Mouse (Mus musculus): ENCODE results near the gene Dlg1. TPM values are rescaled to one million over a fixed set of nuclear protein-coding genes. Genes with fewer than 3 reads are reported as not detected.

The Dlg1 gene
- total RNA-seq, 2 experiments from 2014 or later: 188 to 190 TPM

GRCm38 (mm10) chr16:31653616-31654015, 9.6 kb upstream of the Dlg1 start:
- no peak for DNase-seq (ENCODE audit: low spot score in 2 of 2)
- intact Hi-C loops (cut with DNase I): no loop called here

- intact Hi-C loops (cut with DNase I): no loop called here
- no peak for DNase-seq (ENCODE audit: low spot score in 2 of 2)
These were observed 9.2 kb upstream of the Dlg1 start for GRCm38 (mm10) chr16:31654021-31654420.

GRCm38 (mm10) chr16:31655531-31655930, 7.7 kb upstream of the Dlg1 start:
- intact Hi-C loops (cut with DNase I): no loop called here
- DNase-seq (ENCODE audit: low spot score in 2 of 2): no peak

GRCm38 (mm10) chr16:31657502-31657901, 5.7 kb upstream of the Dlg1 start:
- no peak for DNase-seq (ENCODE audit: low spot score in 2 of 2)
- intact Hi-C loops (cut with DNase I): no loop called here

DNA sequence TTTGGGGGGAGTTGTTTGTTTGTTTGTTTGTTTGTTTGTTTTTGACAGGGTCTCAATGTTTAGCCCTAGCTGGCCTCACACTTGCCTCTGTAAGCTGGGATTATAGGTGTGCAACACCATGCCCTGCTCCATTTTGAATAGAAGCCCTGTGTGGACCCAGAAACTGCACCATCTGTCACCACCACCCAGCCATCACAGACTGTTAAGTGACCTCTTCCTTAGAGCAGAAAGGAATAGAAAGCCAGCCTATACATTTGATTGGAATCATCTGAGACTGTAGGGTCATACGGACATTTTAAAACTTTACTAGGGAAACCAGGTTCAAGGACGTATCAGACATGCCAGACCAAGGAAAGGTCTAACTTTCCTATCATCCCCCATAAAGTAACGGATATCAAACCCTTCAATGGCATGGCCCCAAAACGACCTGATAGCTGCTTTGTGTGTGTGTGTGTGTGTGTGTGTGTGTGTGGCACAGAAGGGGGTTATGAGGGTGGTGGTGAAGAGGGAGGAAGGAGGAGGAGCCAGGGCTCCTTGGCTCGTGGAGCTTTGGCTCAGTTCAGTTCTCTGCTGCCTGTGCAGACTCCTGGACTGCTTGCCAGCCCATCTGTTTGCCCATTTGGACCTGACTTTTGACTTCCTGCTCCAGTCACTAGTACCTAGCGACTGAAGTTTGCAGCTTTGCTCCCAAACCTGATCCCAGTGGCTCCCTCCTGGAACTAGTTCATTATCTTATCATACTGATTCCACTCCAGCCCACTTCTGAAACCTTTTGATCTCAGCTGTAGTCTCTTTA, 4.5 kb upstream of the Dlg1 start:
- no peak for DNase-seq (ENCODE audit: low spot score in 2 of 2)
- intact Hi-C loops (cut with DNase I): no loop called here

DNA sequence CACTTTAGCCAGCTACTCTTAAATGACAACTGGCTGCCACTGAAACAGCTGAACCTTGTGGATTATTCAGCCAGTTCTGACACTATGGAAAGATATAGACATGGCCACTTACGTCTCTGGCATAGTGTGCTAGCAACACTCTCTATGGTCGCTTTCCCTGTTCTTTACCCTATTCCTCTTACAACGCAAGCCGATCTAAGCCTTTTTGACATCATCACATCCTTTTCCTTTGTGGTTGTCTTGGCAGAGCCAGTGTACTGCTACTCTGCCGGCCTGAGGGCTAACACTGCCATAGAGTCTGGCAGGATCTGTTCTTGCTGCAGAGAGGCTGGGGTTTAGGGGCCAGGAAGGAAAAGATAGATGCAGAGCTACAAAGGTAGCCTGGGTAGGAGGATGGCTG, 3.8 kb upstream of the Dlg1 start:
- no peak for DNase-seq (ENCODE audit: low spot score in 2 of 2)
- intact Hi-C loops (cut with DNase I): no loop called here

DNA sequence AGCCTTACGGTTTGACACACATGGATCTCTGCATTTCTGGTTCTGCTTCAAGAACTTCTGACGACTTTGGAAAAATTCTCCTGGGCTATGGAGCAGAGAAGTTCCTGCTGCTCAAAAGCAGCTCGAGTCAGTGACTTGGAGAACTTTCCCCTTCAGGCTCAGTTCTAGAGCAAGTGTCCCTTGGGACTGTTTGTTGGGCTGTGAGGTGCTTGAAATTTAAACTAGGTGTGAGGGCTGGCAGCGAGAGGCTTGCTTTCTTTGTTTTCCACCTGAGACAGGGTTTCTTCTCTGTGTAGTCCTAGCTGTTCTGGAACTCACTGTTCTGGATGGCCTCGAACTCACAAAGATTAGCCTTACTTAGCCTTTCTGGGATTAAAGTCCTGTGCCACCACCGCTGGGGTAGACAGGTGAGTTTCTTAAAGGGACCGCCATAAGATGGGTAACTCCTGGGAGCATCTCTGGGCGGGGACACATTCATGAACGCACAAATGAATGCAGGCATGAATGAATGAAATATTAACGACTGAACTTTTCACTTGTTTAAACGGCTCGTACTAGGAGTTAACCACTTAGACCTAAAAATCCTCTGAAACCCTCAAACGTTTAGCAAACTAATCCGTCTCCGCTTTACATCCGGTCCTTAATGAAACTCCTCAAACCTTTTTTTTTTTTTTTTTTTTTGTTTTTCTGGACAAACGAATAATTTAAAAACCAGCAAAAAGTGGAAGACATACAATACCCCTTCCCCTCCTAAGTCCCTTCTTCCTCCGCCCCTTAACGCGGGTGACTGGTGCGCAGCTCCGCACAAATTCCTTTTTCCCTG, 476 bp upstream of the Dlg1 start:
- no peak for DNase-seq (ENCODE audit: low spot score in 2 of 2)
- intact Hi-C loops (cut with DNase I): no loop called here

DNA sequence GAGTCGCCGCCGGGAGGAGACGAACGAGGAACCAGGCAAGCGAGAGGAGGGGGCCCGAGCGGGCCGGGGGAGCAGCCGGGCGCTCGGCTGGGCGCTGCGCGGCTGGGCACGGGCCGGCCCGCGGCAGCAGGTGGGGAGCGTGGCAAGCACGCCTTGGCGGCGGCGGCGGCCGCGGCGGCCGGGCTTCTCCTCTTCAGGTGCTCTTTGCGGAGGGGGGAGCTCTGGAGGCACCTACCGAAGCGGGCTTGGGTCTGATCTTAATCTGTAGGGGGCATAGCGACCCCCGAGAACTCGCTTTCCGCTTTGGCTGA, 999 bp downstream of the Dlg1 start:
- intact Hi-C loops (cut with DNase I): no loop called here
- DNase-seq (ENCODE audit: low spot score in 2 of 2): no peak

DNA sequence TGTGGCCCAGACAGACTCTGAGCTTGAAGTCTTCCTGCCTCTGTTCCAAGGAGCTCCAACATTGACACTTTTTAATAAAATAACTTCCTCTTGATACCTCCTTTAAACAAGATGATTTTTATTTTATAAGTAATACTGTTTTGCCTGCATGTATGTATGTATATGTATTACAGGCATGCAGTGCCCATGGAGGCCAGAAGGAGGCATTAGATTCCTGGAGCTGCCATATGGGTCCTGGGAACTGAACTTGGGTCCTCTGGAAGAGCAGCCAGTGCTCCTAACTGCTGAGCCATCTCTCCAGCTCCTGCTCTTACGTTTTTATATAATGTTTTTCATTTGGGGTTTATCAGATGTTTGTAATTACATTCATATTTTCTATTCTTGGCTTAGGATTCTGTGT, 9.0 kb downstream of the Dlg1 start:
- DNase-seq (ENCODE audit: low spot score in 2 of 2): no peak
- intact Hi-C loops (cut with DNase I): no loop called here

GRCm38 (mm10) chr16:31677463-31677862, 14.2 kb downstream of the Dlg1 start:
- no peak for DNase-seq (ENCODE audit: low spot score in 2 of 2)
- intact Hi-C loops (cut with DNase I): no loop called here

DNA sequence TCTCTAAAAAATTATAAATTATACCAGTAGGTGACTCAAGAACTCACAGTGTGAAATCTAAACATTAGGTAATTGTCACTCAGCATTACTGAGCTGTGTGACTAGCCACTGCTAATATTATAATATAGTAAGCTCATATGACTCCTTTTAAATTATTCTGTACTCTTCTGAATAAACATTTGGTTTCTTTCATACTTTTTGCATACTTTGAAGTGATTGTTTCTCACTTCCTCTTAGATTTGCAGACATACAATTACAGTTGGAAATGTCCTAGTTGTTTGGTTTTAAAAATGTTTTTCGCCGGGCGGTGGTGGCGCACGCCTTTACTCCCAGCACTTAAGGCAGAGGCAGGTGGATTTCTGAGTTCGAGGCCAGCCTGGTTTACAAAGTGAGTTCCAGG, 19.0 kb downstream of the Dlg1 start:
- intact Hi-C loops (cut with DNase I): no loop called here
- no peak for DNase-seq (ENCODE audit: low spot score in 2 of 2)

DNA sequence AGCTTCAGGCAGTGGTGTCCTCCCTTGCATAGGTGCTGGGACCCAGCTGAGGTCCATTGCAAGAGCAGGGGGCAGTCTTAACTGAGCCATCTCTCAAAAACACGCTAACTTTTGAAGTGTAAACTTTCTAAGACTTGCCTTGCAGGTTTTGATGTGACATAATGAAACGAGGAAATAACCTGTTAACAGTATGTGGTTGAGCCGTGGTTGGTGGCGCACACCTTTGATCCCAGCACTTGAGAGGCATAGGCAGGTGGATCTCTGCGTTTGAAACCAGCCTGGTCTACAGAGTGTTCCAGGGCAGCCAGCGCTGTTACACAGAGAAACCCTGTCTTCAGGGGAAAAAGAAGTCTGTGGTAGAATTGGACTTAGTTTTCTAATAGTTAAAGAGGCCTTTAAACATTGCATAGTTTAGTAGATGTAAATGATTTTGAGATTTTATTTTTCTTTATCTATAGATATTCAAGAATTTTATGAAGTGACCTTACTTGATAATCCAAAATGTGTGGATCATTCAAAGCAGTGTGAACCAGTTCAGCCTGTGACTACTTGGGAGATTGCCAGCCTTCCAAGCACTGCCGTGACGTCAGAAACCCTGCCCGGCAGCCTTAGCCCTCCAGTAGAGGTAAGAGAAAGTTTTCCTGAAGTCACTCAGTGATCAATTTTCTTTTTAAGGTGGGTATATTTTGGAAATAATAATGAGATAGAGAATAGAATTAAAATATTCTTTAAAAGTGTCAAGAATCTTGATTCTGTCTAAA, 20.6 kb downstream of the Dlg1 start:
- intact Hi-C loops (cut with DNase I): no loop called here
- DNase-seq (ENCODE audit: low spot score in 2 of 2): no peak

DNA sequence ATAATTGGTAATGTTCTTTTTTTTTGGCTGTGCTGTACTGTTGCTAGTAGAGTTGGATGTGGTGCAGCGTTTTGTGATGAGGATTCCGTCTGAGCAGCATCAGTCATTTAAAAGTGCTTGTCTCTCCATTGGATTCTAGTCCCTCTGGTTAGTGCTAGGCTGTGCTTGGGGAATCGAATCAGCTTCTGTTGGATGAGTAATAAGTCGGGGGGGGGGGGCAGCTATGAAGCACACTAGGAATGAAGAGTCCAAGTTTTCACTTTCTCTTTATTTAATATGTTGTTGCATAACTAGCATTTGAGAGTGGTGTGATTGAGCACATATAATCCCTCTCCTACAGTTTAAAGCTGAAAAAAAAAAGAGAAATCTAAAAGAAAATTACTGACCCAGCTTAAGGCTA, 21.5 kb downstream of the Dlg1 start:
- no peak for DNase-seq (ENCODE audit: low spot score in 2 of 2)
- intact Hi-C loops (cut with DNase I): no loop called here

DNA sequence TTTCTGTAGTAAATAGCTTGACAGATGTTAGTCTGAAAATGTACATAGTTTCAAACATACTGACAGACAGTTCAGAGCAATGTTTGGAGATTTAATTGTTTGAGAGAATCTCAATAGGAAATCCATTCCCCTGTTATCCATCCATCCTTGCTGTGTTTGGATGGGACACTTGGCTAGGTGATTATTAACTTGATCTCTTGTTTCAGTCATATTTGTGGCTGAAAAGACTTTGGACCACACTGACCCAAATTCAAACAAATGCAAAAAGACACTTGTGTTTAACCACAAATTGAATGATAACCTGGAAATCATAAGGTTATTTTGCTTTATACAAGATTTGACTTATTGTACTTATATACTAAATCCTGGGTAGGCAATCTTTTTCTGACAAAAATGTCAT, 24.5 kb downstream of the Dlg1 start:
- intact Hi-C loops (cut with DNase I): no loop called here

GRCm38 (mm10) chr16:31695286-31696020, 32.2 kb downstream of the Dlg1 start:
- intact Hi-C loops (cut with DNase I): loop anchor here (5.0 kb wide), 1 partner anchor 93 kb away; no protein-coding TSS in a partner anchor
- DNase-seq (ENCODE audit: low spot score in 2 of 2): peak; percentile 65 to 84

More for the DNA sequence above, 24.5 kb downstream of the Dlg1 start:
- DNase-seq (ENCODE audit: low spot score in 2 of 2): no peak

DNA sequence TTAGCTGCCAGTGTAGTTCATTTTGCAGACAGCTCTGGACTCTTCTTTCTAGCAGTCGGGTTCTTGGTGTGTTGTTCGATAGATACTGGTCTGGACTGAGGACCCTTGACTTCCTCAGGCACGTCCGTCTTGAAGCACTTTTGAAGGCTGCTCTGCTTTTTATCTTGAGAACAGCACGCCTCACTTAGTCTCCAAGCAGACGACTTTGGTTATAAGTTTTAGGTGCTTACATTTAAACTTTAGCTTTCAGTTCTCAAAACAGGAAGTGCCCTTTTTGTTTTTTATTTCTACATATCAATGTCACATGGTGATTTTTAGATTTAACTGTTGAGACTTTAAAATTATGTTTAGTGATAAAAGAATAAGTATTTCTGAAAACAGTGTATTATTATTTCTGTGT, 33.1 kb downstream of the Dlg1 start:
- intact Hi-C loops (cut with DNase I): loop anchor here (5.0 kb wide), 1 partner anchor 94 kb away; no protein-coding TSS in a partner anchor
- peak; percentile 25 to 31 for DNase-seq (ENCODE audit: low spot score in 2 of 2)

DNA sequence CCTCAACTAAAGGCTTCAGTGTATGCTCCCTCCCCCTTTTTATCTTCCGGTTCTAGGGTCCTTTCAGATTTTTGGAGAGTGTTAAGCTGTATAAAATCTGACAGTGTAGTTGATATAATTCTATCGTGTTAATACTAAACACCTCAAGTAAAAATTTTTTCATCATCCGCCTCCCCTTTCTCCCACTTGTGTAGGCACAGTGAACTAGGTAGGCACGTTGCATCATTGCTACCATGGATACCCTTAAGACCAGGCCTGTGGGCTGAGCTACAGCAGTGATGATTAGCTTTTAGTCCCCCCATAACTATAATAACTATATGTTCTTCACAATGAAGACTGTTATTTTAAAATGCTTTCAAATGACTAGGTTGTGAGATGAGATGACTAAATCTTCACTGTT, 34.1 kb downstream of the Dlg1 start:
- intact Hi-C loops (cut with DNase I): loop anchor here (5.0 kb wide), 1 partner anchor 95 kb away; no protein-coding TSS in a partner anchor
- DNase-seq (ENCODE audit: low spot score in 2 of 2): peak; percentile 29 to 76

DNA sequence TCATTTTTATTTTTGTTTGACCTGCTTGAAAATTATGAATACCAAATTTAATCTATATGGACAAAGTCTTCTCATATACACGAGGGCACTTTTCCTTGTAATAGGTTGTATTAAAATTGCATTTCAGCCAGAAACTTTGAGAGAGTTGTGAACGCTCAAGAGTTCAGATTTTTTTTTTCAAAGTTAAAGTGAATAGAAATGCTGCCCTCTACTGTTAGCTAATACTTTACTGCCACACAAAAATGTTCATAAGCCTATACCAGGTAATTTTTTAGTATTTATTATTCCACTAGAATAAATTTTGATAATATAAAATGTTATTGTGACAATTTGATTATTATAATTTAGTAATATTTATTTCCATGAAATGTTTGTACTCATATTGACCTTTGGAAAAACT, 42.0 kb downstream of the Dlg1 start:
- intact Hi-C loops (cut with DNase I): loop anchor here (2.0 kb wide), 1 partner anchor 246 kb away; no protein-coding TSS in a partner anchor

DNA sequence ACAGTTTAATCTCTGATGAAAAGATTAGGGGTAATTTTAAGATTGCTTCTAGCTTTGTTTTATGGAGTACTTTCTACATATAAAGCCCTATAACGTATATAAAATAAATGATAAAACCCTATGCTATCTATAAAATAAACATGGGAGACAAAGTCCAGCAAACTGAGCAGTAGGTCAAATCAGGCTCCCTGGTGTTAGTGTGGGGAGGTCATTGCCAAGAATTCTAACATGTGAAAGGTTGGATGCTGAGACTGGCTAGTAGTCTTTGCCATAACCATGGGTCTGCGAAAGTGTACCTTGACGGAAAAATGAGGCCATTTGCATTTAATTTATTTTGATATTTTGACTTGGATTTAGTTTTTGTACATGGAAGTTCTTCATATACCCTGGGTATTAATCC, 42.7 kb downstream of the Dlg1 start:
- intact Hi-C loops (cut with DNase I): loop anchor here (2.0 kb wide), 1 partner anchor 247 kb away; no protein-coding TSS in a partner anchor
- DNase-seq (ENCODE audit: low spot score in 2 of 2): no peak

More for the DNA sequence above, 42.0 kb downstream of the Dlg1 start:
- DNase-seq (ENCODE audit: low spot score in 2 of 2): no peak
